Comparison of ENCODE assay signal across 8 mouse cellular contexts in the genomic region with DNA sequence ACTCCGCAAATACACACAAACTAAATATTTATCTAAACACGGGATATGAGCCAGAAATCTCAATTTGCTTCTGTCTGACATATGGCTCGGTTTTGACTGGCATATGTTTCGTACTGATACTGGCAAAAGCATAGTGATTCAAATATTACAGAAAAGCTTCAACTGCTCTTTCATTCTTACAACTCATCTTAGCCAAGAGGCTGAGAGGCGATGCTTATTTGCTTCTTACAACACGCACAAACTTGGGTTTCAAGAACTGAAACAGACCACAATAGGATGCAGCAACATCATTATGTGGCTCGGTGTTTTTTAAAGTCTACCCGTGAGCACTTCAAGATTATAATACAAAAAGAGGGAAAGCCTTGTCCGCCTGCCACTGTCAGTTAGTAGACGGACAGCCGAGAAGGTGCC. TPM values are rescaled to one million over a fixed set of nuclear protein-coding genes. Genes with fewer than 3 reads are reported as not detected.
DNase-seq lines count a peak whose midpoint lies in the region; ATAC-seq and TF ChIP-seq lines count a peak whose summit lies in the region.

No protein-coding gene starts in this region.

- H3K27me3 ChIP-seq in heart, embryonic 12.5 days (replicated peaks), result no peaks in the 10 kb centered on the region; the same call in 1 of the 2 replicates
- peaks cover 25% of the 10 kb centered on the region for H3K27me3 ChIP-seq in E14TG2a.4 (ENCODE audit: insufficient read depth, low read length)
- H3K27me3 ChIP-seq in embryonic facial prominence, embryonic 10.5 days (replicated peaks; ENCODE audit: low read depth, poor library complexity, severe bottlenecking), result peaks cover 24% of the 10 kb centered on the region
- no peaks in the 10 kb centered on the region; the same call in 1 of the 2 replicates for H3K27me3 ChIP-seq in intestine, embryonic 15.5 days (replicated peaks)
- H3K27me3 ChIP-seq in midbrain, embryonic 10.5 days (ENCODE audit: low read depth, poor library complexity, severe bottlenecking), result peaks cover 22% of the 10 kb centered on the region

- peak overlapping the region; percentile 75 for H3K4me3 ChIP-seq in heart, embryonic 12.5 days
- H3K4me3 ChIP-seq in E14TG2a.4 (replicated peaks; ENCODE audit: low read length), result peak overlapping the region; percentile 32; the same call in 1 of the 2 replicates
- H3K4me3 ChIP-seq in embryonic facial prominence, embryonic 10.5 days, result peak overlapping the region; percentile 90
- H3K4me3 ChIP-seq in intestine, embryonic 15.5 days (replicated peaks), result peak overlapping the region; percentile 97
- H3K4me3 ChIP-seq in midbrain, embryonic 10.5 days, result peak overlapping the region; percentile 87

- ATAC-seq in heart, embryonic 12.5 days (ENCODE audit: insufficient number of reproducible peaks, low FRiP score), result no peak
- ATAC-seq in intestine, embryonic 15.5 days, result no peak

- no peak for DNase-seq in heart, postnatal 25 days (ENCODE audit: low spot score)
- no peak for DNase-seq in embryonic facial prominence, embryonic 10.5 days (ENCODE audit: low spot score)
- no peak for DNase-seq in midbrain, embryonic 10.5 days (ENCODE audit: low spot score)
- no peak for DNase-seq in spleen, postnatal 14 days (ENCODE audit: low spot score in 2 of 2)
- DNase-seq in adipocyte (ENCODE audit: low spot score), result no peak

- intact Hi-C loops in heart, postnatal 25 days (cut with DNase I), result loop anchor here (5.0 kb wide), 1 partner anchor 106 kb away; no protein-coding TSS in a partner anchor

- H3K27ac ChIP-seq in heart, embryonic 12.5 days (ENCODE audit: poor library complexity, severe bottlenecking), result no peak overlapping the region
- H3K27ac ChIP-seq in embryonic facial prominence, embryonic 10.5 days (replicated peaks), result no peak overlapping the region
- no peak overlapping the region for H3K27ac ChIP-seq in intestine, embryonic 15.5 days
- H3K27ac ChIP-seq in midbrain, embryonic 10.5 days (replicated peaks), result no peak overlapping the region

- H3K4me1 ChIP-seq in heart, embryonic 12.5 days (replicated peaks), result peaks cover 9% of the 10 kb centered on the region
- H3K4me1 ChIP-seq in E14TG2a.4 (replicated peaks; ENCODE audit: low read depth, low read length), result peaks cover 9% of the 10 kb centered on the region
- peaks cover 10% of the 10 kb centered on the region; the same call in 1 of the 2 replicates for H3K4me1 ChIP-seq in embryonic facial prominence, embryonic 10.5 days
- H3K4me1 ChIP-seq in intestine, embryonic 15.5 days (replicated peaks), result no peaks in the 10 kb centered on the region
- peaks cover 15% of the 10 kb centered on the region for H3K4me1 ChIP-seq in midbrain, embryonic 10.5 days

- WGBS in heart, embryonic 12.5 days, result 40% methylated on average over 11 of the region's 11 CpGs
- 44% methylated on average over 11 of the region's 11 CpGs for WGBS in embryonic facial prominence, embryonic 10.5 days
- WGBS in intestine, embryonic 15.5 days, result 24% methylated on average over 11 of the region's 11 CpGs
- 42% methylated on average over 11 of the region's 11 CpGs for WGBS in midbrain, embryonic 10.5 days

- H3K9ac ChIP-seq in heart, embryonic 12.5 days, result peak overlapping the region; percentile 84
- peak overlapping the region; percentile 89; the same call in 1 of the 2 replicates for H3K9ac ChIP-seq in intestine, embryonic 15.5 days

- no peaks in the 10 kb centered on the region for H3K36me3 ChIP-seq in heart, embryonic 12.5 days
- no peaks in the 10 kb centered on the region for H3K36me3 ChIP-seq in E14TG2a.4 (ENCODE audit: insufficient read depth, low read length)
- no peaks in the 10 kb centered on the region for H3K36me3 ChIP-seq in embryonic facial prominence, embryonic 10.5 days (replicated peaks)
- no peaks in the 10 kb centered on the region for H3K36me3 ChIP-seq in intestine, embryonic 15.5 days
- H3K36me3 ChIP-seq in midbrain, embryonic 10.5 days, result no peaks in the 10 kb centered on the region

- H3K9me3 ChIP-seq in heart, embryonic 12.5 days (replicated peaks), result no peaks in the 10 kb centered on the region
- peaks cover 7% of the 10 kb centered on the region for H3K9me3 ChIP-seq in E14TG2a.4 (ENCODE audit: low read length)
- H3K9me3 ChIP-seq in embryonic facial prominence, embryonic 10.5 days, result no peaks in the 10 kb centered on the region
- no peaks in the 10 kb centered on the region for H3K9me3 ChIP-seq in intestine, embryonic 15.5 days
- no peaks in the 10 kb centered on the region for H3K9me3 ChIP-seq in midbrain, embryonic 10.5 days (replicated peaks)

- no peak for TF ChIP-seq CTCF in E14TG2a.4 (conservative IDR thresholded peaks at IDR 0.05; ENCODE audit: low read length)

- H3K4me2 ChIP-seq in heart, embryonic 12.5 days, result peak overlapping the region; percentile 91
- H3K4me2 ChIP-seq in intestine, embryonic 15.5 days (replicated peaks), result peak overlapping the region; percentile 81

RNA-seq across cellular contexts. Expression of a gene that starts 1.2 kb away (rescaled TPM):
- 21.6 and 22.3 TPM in 2 replicates for polyA plus RNA-seq in heart, embryonic 12.5 days (2016; fragmentation: Nextera tagmentation; extraction: Ambion mirVana)
- 10 to 100 TPM; 15.1 to 18.0 TPM for total RNA-seq in heart, postnatal 25 days (2021)
- polyA plus RNA-seq in embryonic facial prominence, embryonic 10.5 days (2016; fragmentation: Nextera tagmentation; extraction: Ambion mirVana), result 42.6 and 43.9 TPM in 2 replicates
- 44.5 and 53.3 TPM in 2 replicates for polyA plus RNA-seq in intestine, embryonic 15.5 days (2015; fragmentation: Nextera tagmentation; extraction: Ambion mirVana)
- 38.0 and 43.4 TPM in 2 replicates for polyA plus RNA-seq in midbrain, embryonic 10.5 days (2016; fragmentation: Nextera tagmentation; extraction: Ambion mirVana)

Comparison
In these comparisons a context has a peak if more than half of its experiments do, and no peak if none do; other contexts are left out.
1. H3K4me3 ChIP-seq: peak in every context shown above with its lines; median percentile 97 in intestine, embryonic 15.5 days; 90 in embryonic facial prominence, embryonic 10.5 days; 87 in midbrain, embryonic 10.5 days; 75 in heart, embryonic 12.5 days; 32 in E14TG2a.4.